Mouse (Mus musculus) kidney, embryonic 16.5 days (tissue): ENCODE results near the gene Gm11492. TPM values are rescaled to one million over a fixed set of nuclear protein-coding genes. Genes with fewer than 3 reads are reported as not detected.

Experiments
- ATAC-seq: fragments of 200-750 bp; cut with Nextera tagmentation; 2 replicates; pipeline ENCODE4 v1.8.0; 2017; ENCODE audit warnings: moderate TSS enrichment; ENCODE audit not compliant: low FRiP score, low TSS enrichment
- H3K27ac ChIP-seq: fragments of 300-500 bp; sonication (generic); 2 replicates; pipeline ENCODE4 v1.5.1; 2014; ENCODE audit warnings: low read length
- H3K27me3 ChIP-seq: fragments of 300-500 bp; sonication (generic); 2 replicates; pipeline ENCODE4 v1.6.1; 2014; ENCODE audit warnings: low read length, control low read depth, mixed read lengths; ENCODE audit not compliant: insufficient read depth
- H3K36me3 ChIP-seq: fragments of 300-500 bp; sonication (generic); 2 replicates; pipeline ENCODE4 v1.6.1; 2014; ENCODE audit warnings: low read length, control low read depth, mixed read lengths; ENCODE audit not compliant: insufficient read depth
- H3K4me1 ChIP-seq: fragments of 300-500 bp; sonication (generic); 2 replicates; pipeline ENCODE4 v1.6.1; 2014; ENCODE audit warnings: low read length, control low read depth, mixed read lengths; ENCODE audit not compliant: insufficient read depth
- H3K4me2 ChIP-seq: fragments of 300-500 bp; sonication (generic); replicated peaks from 2 replicates; pipeline ENCODE4 v1.6.1; 2014; ENCODE audit warnings: low read depth, low read length
- H3K4me3 ChIP-seq: fragments of 300-500 bp; sonication (generic); 2 replicates; pipeline ENCODE4 v1.5.1; 2014; ENCODE audit warnings: mild to moderate bottlenecking, low read length
- H3K9ac ChIP-seq: fragments of 300-500 bp; sonication (generic); replicated peaks from 2 replicates; pipeline ENCODE4 v1.6.1; 2014; ENCODE audit warnings: low read length
- H3K9me3 ChIP-seq: fragments of 300-500 bp; sonication (generic); 2 replicates; pipeline ENCODE4 v1.6.1; 2016; ENCODE audit warnings: low read length, control low read depth
- WGBS: fragments of 180-500 bp; shearing (Covaris S2); extraction: QIAGEN DNeasy Blood & Tissue Kit; methylation state at CpG from one replicate; pipeline ENCODE4 v1.1.7; 2014; 5-methylcytosine and 5-hydroxymethylcytosine counted together
- polyA plus RNA-seq: library from polyadenylated mRNA; unstranded; fragments of >200 nt; fragmentation: Nextera tagmentation; extraction: Ambion mirVana; gene quantifications from 2 replicates; pipeline ENCODE4 v1.2.1, GENCODE M21; 2015

Gene Gm11492
- not detected in 2 replicates for polyA plus RNA-seq

DNA sequence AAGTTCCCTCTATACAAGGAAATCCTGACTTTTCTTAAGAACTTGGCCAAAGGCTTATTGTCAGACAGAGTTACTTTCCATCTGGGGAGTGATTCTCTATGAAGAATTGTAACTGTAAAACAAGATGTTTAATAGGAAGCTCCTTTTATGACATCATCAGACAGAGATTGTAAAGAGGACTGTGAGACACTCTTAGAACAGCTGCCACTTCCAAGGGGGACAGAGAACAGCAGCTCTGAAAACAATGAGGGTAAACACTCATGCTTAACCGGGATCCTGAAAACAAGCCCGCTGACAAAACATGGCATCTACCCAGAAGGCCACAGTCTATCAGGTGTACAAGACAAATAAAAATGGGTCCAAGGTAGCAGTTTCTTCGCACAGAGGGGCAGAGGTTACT, at the start of gene Gm11492:
Gene Gm11492 (plus strand): TSS at position 153 of the 400 bp plus-strand sequence.
- Histone ChIP-seq H3K36me3 (no peaks in the 10 kb centered on the region), H3K27me3 (no peaks in the 10 kb centered on the region), H3K9ac (no peak within 1 kb of the TSS), H3K4me2 (no peak within 1 kb of the TSS), H3K9me3 (no peaks in the 10 kb centered on the region), H3K27ac (no peak within 1 kb of the TSS), H3K4me1 (peaks cover 17% of the 10 kb centered on the region), H3K4me3 (no peak within 1 kb of the TSS)
- no peak for ATAC-seq
- WGBS, result 70% methylated on average over 3 of the region's 3 CpGs

DNA sequence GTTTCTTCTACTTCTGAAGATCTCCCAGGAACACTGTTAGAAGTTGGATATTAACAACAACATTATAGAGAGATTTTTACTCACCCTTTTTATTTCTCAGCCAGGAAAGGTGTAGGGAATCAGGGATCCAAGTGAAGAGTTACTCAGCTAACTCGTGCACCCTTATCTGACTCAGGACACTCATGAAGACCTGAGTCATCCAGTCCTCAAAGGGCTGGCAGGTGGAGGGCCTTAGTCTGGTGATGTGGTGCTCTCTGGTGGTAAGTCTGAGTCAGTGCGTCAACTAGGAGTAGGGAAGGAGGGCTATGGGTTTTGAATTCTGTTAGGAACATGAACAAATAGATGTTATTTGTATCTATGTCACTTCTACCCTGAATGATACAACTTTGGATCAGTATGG, 47.2 kb upstream of the Gm11492 start:
- no peak overlapping the region for H3K4me2 ChIP-seq
- 9% methylated on average over 2 of the region's 2 CpGs for WGBS
- no peak for ATAC-seq

DNA sequence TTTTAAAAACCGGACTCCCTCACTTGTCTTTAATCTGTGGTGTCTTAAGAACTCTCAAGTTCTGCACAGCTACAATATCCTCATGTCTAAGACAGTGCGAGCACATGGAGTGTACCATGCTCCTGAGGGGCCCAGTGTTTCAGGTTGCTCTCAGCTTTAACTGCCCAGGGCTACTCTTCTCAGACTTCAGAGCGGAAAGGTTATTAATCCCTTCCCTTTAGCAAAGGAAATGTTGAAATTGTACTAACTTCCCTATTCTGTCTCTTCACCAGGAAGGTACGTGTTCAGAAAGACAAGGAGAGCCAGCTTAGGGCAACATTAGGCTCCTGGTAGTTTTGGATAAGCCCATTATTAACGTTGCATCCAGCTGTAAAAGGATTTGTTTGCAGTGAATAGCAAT, 43.0 kb upstream of the Gm11492 start:
- no peak for ATAC-seq
- H3K27ac ChIP-seq, result no peak overlapping the region
- H3K9me3 ChIP-seq, result no peaks in the 10 kb centered on the region
- H3K4me2 ChIP-seq, result no peak overlapping the region
- H3K4me1 ChIP-seq, result no peaks in the 10 kb centered on the region
- H3K9ac ChIP-seq, result no peak overlapping the region
- H3K4me3 ChIP-seq, result no peak overlapping the region
- H3K27me3 ChIP-seq, result no peaks in the 10 kb centered on the region
- H3K36me3 ChIP-seq, result no peaks in the 10 kb centered on the region
- 77% methylated on average over 5 of the region's 5 CpGs for WGBS

More for the DNA sequence above, 47.2 kb upstream of the Gm11492 start:
- H3K4me3 ChIP-seq, result no peak overlapping the region
- no peaks in the 10 kb centered on the region for H3K36me3 ChIP-seq
- H3K4me1 ChIP-seq, result no peaks in the 10 kb centered on the region
- no peak overlapping the region for H3K27ac ChIP-seq
- no peaks in the 10 kb centered on the region for H3K27me3 ChIP-seq
- H3K9ac ChIP-seq, result no peak overlapping the region
- no peaks in the 10 kb centered on the region for H3K9me3 ChIP-seq

- no peaks in the 10 kb centered on the region for H3K4me1 ChIP-seq
- no peaks in the 10 kb centered on the region for H3K36me3 ChIP-seq
- ATAC-seq, result no peak
- no peak overlapping the region for H3K27ac ChIP-seq
- H3K4me2 ChIP-seq, result no peak overlapping the region
- no peaks in the 10 kb centered on the region for H3K9me3 ChIP-seq
- H3K9ac ChIP-seq, result no peak overlapping the region
- no peak overlapping the region for H3K4me3 ChIP-seq
- no peaks in the 10 kb centered on the region for H3K27me3 ChIP-seq
Observed at GRCm38 (mm10) chr11:87523967-87524366, 42.5 kb upstream of the Gm11492 start.

DNA sequence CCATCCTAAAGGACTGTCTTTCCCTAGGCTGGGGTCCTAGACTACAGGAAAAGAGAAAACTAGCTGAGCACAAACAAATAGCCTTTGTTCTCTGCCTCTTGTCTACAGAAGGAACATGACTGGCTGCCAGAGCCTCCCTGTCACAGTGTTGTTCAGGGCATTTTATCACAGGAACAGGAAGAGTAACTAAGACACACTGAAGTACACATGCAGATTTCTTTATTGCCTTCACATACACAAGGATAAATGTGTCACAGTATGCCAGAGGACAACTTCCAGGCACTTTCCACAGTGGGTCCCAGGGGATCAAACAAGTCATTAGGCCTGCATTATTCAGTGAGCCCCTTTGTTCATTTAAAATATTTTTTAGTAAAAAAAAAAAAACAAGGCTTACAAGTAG, 41.7 kb upstream of the Gm11492 start:
- ATAC-seq, result no peak
- Histone ChIP-seq H3K9me3 (no peaks in the 10 kb centered on the region), H3K9ac (no peak overlapping the region), H3K27me3 (no peaks in the 10 kb centered on the region), H3K4me2 (no peak overlapping the region), H3K36me3 (no peaks in the 10 kb centered on the region), H3K4me1 (no peaks in the 10 kb centered on the region), H3K27ac (no peak overlapping the region), H3K4me3 (no peak overlapping the region)

DNA sequence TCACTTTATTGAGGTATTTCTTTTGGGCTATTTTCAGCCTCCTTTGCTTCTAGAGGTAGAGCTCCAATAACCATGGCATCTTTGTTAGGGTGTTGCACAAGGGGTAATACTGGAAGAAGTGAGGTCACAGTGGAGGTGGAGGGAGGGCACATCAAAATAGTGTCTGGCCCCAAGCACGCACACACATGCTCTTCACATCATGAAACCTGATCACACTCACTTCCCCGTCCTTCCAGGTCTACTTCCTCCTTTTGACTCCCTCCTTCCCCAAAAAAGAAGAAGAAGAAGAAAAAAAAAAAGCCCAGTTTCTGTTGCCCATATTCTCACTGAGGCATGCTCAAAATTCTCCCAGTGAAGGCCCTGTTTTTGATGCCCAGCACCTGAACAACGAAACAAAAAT, 39.1 kb upstream of the Gm11492 start:
- WGBS, result 57% methylated on average over 3 of the region's 3 CpGs

DNA sequence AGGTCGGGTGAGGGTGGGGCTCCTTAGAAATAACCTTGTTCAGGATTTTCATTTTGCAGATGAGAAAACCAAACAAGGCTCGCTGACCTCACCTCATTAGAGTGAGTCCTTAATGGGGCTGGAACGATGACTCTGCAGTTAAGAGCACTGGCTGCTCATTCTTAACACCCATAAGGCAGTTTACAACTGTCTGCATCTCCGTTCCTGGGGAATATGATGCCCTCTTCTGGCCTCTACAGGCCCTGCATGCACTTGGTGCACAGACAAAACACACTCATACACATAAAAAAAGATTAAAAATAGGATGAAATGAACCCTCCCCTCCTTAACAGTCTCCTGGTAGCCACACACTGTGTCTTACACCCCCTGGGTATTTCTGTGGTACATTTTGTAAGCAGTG, 38.5 kb upstream of the Gm11492 start:
- H3K9ac ChIP-seq, result no peak overlapping the region
- H3K27me3 ChIP-seq, result no peaks in the 10 kb centered on the region
- no peak for ATAC-seq
- WGBS, result 50% methylated on average over 4 of the region's 4 CpGs
- no peak overlapping the region for H3K27ac ChIP-seq
- no peaks in the 10 kb centered on the region for H3K9me3 ChIP-seq
- H3K4me2 ChIP-seq, result no peak overlapping the region
- H3K4me3 ChIP-seq, result no peak overlapping the region
- H3K4me1 ChIP-seq, result no peaks in the 10 kb centered on the region
- H3K36me3 ChIP-seq, result no peaks in the 10 kb centered on the region

More for the DNA sequence above, 39.1 kb upstream of the Gm11492 start:
- no peak for ATAC-seq
- Histone ChIP-seq H3K9ac (no peak overlapping the region), H3K4me3 (no peak overlapping the region), H3K27me3 (no peaks in the 10 kb centered on the region), H3K36me3 (no peaks in the 10 kb centered on the region), H3K27ac (no peak overlapping the region), H3K4me1 (no peaks in the 10 kb centered on the region), H3K4me2 (no peak overlapping the region), H3K9me3 (no peaks in the 10 kb centered on the region)

DNA sequence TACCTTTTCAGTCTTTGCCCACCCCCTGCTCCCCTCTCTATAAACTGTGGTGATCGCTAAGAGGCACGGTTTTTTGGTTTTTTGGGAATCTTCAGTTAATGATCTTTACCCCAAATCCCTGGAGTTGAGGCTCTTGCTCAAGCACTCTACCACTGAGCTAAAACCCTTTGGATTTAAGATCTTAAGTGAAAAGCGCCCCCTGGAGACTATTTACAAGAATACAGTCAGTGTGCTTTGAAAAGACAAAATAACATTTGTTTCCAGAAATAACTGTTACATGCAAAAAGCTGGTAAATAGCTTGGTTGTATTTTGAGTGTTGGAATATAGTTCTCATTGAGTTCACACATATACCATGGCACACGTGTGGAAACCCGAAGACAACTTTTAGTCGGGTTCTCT, 34.8 kb upstream of the Gm11492 start:
- 56% methylated on average over 6 of the region's 6 CpGs for WGBS

GRCm38 (mm10) chr11:87542285-87542684, 24.2 kb upstream of the Gm11492 start:
- Histone ChIP-seq H3K4me3 (no peak overlapping the region), H3K27ac (no peak overlapping the region), H3K27me3 (no peaks in the 10 kb centered on the region), H3K4me2 (no peak overlapping the region), H3K4me1 (peaks cover 7% of the 10 kb centered on the region; the same call in 1 of the 2 replicates), H3K9me3 (no peaks in the 10 kb centered on the region), H3K9ac (no peak overlapping the region), H3K36me3 (no peaks in the 10 kb centered on the region)
- no peak; the same call in 1 of the 2 replicates for ATAC-seq
- WGBS, result 27% methylated on average over 8 of the region's 8 CpGs

More for the DNA sequence above, 34.8 kb upstream of the Gm11492 start:
- Histone ChIP-seq H3K36me3 (no peaks in the 10 kb centered on the region), H3K4me1 (no peaks in the 10 kb centered on the region), H3K27ac (no peak overlapping the region), H3K4me2 (no peak overlapping the region), H3K27me3 (no peaks in the 10 kb centered on the region), H3K9ac (no peak overlapping the region), H3K9me3 (no peaks in the 10 kb centered on the region), H3K4me3 (no peak overlapping the region)
- no peak for ATAC-seq

DNA sequence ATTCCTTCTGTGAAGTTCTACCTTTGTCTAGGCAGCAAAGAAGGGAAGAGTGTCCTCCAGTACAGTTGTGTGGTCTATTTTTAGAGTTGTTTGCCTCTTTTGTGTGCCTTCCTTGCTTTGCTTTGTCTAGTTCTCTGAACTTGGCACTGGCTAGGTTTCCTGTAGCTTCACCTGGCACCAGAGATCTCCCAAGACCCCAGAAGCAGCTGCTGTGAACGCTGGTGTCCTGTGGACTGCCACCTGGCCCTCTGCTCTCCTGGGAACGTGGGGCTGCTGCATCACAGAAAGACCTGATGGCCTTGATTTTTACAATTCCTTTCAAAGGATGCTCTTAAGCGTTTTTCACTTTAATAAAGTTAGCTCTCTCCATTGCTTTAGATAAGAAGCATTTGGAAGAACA, 23.5 kb upstream of the Gm11492 start:
- Histone ChIP-seq H3K9ac (no peak overlapping the region), H3K27ac (no peak overlapping the region), H3K9me3 (no peaks in the 10 kb centered on the region), H3K36me3 (no peaks in the 10 kb centered on the region), H3K4me3 (no peak overlapping the region), H3K4me2 (no peak overlapping the region), H3K4me1 (peaks cover 7% of the 10 kb centered on the region; the same call in 1 of the 2 replicates), H3K27me3 (no peaks in the 10 kb centered on the region)
- ATAC-seq, result no peak
- WGBS, result 55% methylated on average over 3 of the region's 3 CpGs
